Mouse (Mus musculus) left cerebral cortex, postnatal 14 days (tissue): ENCODE results near the gene Slc12a6. TPM values are rescaled to one million over a fixed set of nuclear protein-coding genes. Genes with fewer than 3 reads are reported as not detected.

Source experiments
- DNase-seq, 2 experiments: peaks; one replicate each; pipeline ENCODE4 v3.0.0; 2021 to 2022; ENCODE audit warnings: low spot score in 2 of 2, mixed read lengths in 1 of 2
- intact Hi-C: fragments of 180-260 bp; cut with DNase I; formaldehyde crosslinking; loops from one replicate; pipeline ENCODE4 v1.15.1; 2025
- long read RNA-seq, 2 experiments: library from polyadenylated mRNA; stranded (forward); transcript quantifications; one replicate each; pipeline ENCODE4 v2.0.0; 2021
- total RNA-seq, 2 experiments: library from RNA; stranded (reverse); gene quantifications; 2 replicates each; pipeline ENCODE4 v1.2.3; 2021

Gene Slc12a6
- total RNA-seq, result 100 to 1,000 TPM; 114 to 125 TPM
- long read RNA-seq, experiment 1, partial matches to known transcripts, result 24 of 36 reads
- long read RNA-seq, experiment 1, other reads (novel, unspliced or antisense), result 12 of 36 reads
- long read RNA-seq, experiment 2, partial matches to known transcripts, result 9 of 20 reads
- long read RNA-seq, experiment 2, other reads (novel, unspliced or antisense), result 10 of 20 reads

DNA sequence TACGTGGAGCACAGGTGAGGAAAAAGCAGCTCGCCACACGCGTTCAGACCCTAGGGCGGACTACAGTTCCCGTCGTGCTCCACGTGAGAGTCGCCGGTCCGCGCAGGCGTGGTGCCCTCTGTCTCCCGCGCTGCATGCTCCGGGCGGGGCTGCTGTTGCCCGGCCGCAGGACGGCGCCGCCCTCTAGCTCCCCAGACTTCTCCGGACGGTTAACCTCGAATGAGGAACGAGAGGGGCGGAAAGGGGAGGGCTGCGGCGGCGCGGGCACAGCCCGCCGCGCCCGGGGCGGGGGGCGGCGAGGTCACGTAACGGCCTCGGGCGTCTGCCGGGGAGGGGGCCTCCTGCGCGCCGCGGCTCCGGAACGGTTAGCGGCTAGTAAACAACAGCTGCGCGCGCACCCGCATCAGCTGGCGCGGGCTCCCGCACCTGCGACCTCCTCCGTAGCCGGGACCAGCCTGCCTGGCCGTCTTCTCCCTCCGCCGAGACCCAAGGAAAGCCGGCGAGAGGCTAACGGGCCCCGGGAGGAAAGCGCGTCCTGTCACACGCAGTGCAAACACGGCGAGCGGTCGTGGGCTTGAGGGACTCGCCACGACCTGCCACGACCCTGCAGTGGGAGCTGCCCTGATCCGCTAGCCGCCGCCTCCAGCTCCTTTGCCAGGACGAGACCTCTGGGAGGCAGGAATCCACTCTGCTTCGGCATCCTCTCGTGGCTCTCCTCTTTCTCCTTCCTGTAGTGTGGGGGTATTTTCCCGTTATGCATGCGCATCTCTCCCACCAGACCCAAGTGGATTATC is at the start of gene Slc12a6:
TSS of gene Slc12a6 (plus strand) at position 378 of the 794 bp plus-strand sequence.
- intact Hi-C loops, result loop anchor here (5.0 to 10.0 kb wide), 3 partner anchors 69 to 189 kb away; partner anchors contain the start of genes Emc4 and Emc7
- DNase-seq, result peak; percentile 89 to 92

GRCm38 (mm10) chr2:112215977-112216376 is 49.6 kb upstream of the Slc12a6 start:
- intact Hi-C loops, result loop anchor here (2.0 to 5.0 kb wide), 2 partner anchors 19 to 1229 kb away; no protein-coding TSS in a partner anchor
- peak; percentile 39 to 51 for DNase-seq

DNA sequence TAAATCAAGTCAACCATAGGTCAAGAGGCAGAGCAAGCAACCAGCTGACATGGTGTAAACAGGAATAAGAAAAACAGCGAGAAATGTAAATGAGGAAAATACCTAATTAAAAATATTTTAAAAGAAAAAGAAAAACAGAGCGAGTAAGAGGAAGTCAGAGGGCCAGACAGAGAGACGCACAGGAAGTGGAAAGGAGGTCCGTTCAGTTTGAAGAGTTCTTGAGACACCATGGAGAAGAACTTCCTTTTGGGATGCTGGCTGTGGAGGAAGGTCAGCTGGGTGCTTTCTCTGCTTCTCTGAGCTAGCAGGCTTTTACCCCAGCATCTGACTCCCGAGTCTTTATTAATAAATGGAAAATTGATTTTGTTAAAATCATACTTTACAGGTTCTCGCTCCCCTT is 48.0 kb upstream of the Slc12a6 start:
- intact Hi-C loops, result loop anchor here (2.0 to 5.0 kb wide), 2 partner anchors 21 to 1230 kb away; no protein-coding TSS in a partner anchor

DNA sequence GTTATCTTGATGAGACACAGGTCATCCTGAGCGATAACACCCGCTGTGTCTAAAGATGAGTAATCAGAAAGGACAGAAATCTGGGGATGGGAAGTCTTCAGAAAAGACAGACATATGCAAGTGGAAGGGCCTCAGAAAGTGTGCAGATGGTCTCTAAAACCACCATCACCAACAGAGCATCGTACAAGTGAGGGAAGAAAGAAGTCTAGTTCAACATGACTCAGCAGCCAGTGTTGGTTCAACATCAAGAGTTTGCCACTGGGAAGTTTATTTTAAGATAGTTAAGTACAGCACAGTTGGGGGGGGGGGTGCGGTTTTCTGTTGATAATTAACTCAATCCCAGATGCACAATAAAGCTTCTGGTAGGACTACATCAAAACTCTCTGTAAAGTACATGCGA is 44.7 kb upstream of the Slc12a6 start:
- intact Hi-C loops, result no loop called here
- DNase-seq, result no peak

More for the DNA sequence above, 48.0 kb upstream of the Slc12a6 start:
- DNase-seq, result no peak

DNA sequence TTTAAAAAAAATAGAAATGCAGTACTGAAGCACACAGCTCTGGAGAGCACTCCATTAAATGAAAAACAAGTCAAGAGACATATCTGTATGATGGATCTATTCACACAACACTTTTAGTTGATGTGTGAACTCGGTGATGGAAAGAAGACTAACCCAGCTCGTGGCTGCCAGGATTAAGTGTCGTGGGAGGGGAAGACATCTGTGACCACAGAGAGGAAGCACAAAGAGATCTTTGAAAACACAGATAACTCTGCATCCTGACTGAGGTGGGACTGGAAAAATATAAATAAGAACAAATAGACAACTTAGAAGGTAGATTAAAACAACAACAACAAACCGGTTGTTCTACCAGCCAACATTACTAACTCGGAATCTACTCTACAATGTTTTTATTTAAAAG is 43.0 kb upstream of the Slc12a6 start:
- intact Hi-C loops, result no loop called here

GRCm38 (mm10) chr2:112224356-112224755 is 41.3 kb upstream of the Slc12a6 start:
- peak in 1 of 2 experiments; percentile 53 for DNase-seq
- intact Hi-C loops, result no loop called here

More for the DNA sequence above, 43.0 kb upstream of the Slc12a6 start:
- DNase-seq, result no peak

- no peak for DNase-seq
- intact Hi-C loops, result no loop called here
Observed at GRCm38 (mm10) chr2:112232623-112233022, 33.0 kb upstream of the Slc12a6 start.

DNA sequence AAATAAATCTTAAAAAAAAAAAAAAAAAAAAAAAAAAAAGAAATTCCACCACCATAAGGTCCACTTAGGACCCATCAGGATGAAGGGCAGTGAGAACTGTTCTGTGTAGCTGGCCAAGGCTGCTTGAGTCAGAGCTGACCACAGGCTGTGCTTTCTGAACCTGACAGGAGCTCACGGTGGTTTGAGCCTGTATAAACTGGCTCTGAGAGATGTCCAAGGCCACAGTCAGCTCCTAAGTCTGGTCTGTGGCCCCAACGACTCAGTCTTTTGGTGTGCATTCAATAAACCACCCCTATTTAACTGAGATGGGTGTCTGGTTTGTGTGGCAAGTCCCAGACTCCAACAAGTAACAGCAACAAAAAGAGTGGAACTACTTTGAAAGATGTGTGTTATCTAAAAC is 29.0 kb upstream of the Slc12a6 start:
- no peak for DNase-seq
- intact Hi-C loops, result no loop called here

DNA sequence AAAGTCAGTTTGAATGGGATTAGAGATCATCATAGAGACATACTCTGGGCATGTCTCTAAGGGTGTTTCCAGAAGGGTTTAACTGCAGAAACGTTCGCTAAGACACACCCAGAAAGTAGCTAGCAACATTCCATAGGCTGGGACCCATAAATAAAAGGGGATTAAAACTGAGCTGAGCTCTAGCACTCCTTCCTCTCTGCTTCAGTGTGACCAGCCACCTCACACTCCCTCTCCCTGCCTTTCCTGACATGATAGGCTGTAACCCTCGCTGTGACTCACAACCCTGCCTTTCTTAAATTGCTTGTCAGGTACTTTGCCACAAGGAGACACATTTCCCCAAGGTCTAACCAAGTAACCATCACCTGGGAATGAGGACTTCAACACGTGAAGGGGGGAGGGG is 27.6 kb upstream of the Slc12a6 start:
- DNase-seq, result no peak
- intact Hi-C loops, result no loop called here

DNA sequence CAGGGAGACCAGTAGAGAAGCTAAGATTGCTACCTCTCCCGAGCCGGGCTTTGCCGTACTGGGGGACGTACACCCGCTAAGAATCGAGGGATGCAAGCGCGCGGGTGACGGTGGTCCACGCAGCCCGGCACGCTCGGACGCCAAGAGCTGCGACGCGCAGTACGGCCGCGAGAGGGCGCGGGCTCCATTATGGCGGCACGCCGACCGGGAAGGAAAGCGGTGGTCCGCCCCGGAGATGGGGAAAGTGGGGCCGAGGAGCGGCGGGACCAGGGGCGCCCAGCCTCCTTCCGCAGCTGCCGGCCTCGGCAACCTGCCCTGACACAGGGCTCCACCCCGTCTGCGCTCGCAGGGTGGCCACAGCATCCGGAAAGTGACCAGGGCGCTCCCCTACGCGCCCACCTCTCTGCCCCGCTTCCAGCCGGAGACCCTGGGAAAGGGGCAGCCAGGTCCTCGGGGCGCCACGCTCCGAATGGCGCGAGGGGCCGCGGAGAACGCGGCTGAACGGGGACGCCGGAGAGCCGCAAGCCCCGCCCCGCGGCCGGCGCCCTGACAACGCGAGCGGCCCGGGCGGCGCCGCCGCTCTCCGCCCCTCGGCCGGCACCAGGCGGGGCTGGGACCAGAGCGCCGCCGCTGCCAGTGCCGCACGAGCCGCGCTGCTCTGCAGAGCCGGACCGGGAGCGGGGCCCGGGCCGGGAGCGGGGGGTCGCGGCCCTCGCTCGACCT is 26.3 kb upstream of the Slc12a6 start, which contains the start of gene Lpcat4:
TSS of gene Lpcat4 (plus strand) at position 257 of the 723 bp plus-strand sequence.
- intact Hi-C loops, result no loop called here
- DNase-seq, result peak; percentile 93 to 94

- DNase-seq, result peak; percentile 49 to 67
- intact Hi-C loops, result no loop called here
Observed at GRCm38 (mm10) chr2:112239935-112240721, 25.5 kb upstream of the Slc12a6 start.

- intact Hi-C loops, result no loop called here
- DNase-seq, result no peak
Observed at GRCm38 (mm10) chr2:112241787-112242186, 23.8 kb upstream of the Slc12a6 start.

DNA sequence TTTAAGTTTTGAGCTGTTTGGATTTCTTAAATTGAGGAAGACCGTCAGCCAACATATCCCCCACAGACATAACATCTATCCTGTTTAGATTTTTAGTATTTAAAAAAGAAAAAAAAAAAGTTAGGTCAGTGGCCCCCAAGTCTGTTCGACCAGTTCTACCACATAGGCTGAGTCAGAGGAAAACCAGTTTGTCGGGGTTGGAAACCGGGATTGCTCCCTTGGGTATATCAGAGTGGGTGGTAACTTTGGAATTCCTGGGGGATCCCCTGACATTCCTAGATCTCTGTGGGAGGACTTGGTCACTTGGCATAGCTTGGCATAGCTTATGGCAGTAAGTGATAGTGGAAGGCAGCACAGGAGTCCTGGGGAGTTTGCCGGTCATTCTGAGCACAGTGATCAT is 20.3 kb upstream of the Slc12a6 start:
- no peak for DNase-seq

GRCm38 (mm10) chr2:112246193-112246592 is 19.4 kb upstream of the Slc12a6 start:
- intact Hi-C loops, result no loop called here
- DNase-seq, result no peak

More for the DNA sequence above, 20.3 kb upstream of the Slc12a6 start:
- intact Hi-C loops, result no loop called here

DNA sequence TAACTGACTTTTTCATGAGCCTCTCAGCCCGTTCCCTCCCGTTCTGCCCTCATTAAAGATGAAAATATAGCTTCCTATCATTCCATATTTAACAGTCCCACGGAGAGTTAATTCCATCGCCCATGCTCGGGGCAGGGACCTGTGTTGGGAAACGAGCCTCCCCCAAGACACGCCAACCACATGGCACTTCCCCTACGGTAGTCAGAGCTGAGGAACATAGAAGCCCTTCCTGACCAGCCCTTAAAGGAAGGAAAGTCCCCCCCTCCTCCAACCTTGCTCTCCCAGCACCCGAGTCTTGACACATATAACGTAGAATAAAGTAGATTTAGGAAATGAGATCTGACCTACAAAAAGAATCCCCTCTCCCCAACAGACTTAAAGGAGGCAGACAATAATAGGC is 18.3 kb upstream of the Slc12a6 start:
- no peak for DNase-seq
- intact Hi-C loops, result no loop called here

- peak in 1 of 2 experiments; percentile 61 for DNase-seq
Observed at GRCm38 (mm10) chr2:112249780-112250453, 15.7 kb upstream of the Slc12a6 start.

DNA sequence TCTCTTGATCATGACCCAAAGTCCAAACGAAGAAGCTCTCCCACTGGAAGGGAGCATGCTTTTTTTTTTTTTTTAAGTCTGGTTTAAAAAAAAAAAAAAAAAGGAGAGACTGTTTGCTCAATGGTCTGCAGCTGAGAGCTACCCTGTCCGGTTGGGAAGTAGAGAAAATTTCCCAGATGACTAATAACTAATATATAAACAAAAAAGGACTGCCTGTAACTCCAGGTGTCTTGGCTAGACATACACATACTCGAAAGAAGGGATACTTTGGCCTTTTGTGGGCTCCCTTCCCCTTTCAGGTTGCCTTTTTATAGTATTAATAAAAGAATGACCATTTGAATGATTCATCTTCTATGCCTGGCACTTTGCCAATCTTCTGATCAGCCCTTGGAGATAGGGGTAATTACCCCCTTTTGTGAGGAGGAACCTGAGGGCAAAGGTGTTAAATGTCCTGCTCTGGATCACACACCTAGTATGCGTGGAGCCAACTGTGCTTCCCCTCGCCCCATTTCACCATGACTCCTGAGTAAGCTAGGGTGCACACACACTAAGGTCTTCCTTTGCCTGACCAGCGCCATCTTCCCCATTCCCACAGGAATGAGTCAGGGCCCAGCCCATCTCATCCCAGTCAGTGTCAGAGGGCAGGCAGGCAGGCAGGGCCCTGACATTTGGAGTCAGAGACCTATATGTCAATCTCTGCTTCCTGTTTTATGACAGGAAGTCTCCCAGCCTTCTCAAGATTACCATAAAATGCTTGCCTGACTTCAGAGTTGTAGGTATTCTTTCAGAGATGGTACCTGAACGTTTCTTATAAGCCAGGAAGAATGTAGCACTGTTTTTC is 10.7 kb upstream of the Slc12a6 start:
- intact Hi-C loops, result no loop called here
- no peak for DNase-seq

More at GRCm38 (mm10) chr2:112249780-112250453, 15.7 kb upstream of the Slc12a6 start:
- intact Hi-C loops, result no loop called here
